Mouse (Mus musculus) brain, embryonic 18.5 days (tissue): ENCODE data around the gene Bmp7.

Experiments used
- DNase-seq: peaks from one replicate; pipeline ENCODE4 v3.0.0-alpha.2; 2012; ENCODE audit warnings: low read depth, low spot score

Gene Bmp7

GRCm38 (mm10) chr2:172940003-172940798 is at the start of gene Bmp7:
TSS of gene Bmp7 (minus strand) at chr2:172940321.
- no peak for DNase-seq

DNA sequence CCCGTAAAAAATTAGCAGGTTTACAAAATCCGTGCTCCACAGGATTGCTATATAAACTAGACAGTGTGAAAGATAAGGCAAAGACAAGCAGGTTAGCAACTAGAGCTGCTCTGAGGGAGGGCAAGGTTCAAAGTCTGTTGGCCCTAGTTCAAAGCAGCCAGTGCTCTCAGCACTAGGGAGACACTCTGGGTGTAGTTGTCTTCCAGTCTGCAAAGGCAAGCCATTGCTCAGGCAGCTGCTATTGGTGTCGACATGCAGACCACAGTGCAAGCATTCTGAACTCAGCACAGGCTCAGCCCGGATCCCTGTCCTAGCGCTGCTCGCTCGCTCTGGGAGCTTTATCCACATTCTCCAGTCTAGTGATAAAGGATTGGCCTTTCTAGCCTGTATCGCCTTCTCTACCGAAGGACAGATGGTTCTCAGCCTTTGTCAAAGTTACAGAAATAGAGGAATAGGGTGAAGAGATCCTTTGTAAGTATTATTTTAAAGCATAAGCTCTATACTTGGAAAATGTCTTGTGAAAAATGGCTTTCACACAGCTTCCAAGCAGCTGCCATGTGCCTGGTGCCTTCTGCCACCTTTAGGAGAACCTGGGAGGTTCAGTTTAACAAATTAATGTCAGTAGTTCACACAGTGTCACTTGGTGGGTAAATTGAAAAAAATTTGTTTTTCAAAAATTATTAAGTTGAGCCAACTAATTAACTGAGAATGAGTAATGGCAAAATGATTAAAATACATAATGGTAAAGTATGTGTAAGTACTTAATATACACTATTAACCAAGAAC is 42.8 kb upstream of the Bmp7 start:
- DNase-seq: no peak

DNA sequence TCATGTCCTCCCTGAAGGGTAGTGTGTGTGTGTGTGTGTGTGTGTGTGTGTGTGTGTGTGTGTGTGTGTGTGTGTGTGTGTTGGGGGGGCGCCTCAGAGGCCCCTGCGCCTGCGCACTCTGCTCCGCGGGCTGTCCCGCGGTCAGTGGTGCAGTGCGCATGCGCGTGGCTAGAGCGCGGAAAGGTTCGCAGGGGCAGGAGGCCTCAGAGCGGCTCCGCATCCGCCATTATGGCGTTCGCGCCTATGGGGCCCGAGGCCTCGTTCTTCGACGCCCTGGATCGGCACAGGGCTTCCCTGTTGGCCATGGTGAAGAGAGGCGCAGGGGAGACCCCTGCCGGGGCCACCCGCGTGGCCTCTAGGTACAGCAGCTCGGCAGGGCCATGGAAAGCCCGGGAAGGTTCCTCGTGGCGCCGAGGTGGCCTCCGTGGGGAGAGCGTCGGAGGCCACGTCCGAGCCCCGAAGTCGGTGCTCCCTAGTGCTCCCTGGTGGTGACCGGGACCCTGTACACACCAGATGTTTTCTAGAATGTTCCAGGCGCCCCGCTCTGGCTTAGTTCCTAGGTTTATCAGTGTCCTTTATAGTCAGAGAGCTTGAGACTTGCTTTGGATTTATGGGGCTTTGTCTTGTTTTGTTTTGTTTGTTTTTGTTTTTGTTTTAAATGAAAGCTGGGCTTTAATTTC is 39.7 kb upstream of the Bmp7 start:
- DNase-seq: no peak

GRCm38 (mm10) chr2:172978131-172978633 is 38.1 kb upstream of the Bmp7 start:
- no peak for DNase-seq

- DNase-seq: no peak
Measured at GRCm38 (mm10) chr2:172977409-172978130, 37.4 kb upstream of the Bmp7 start, which contains the start of gene Spo11. TSS of gene Spo11 (plus strand) at chr2:172977700.

DNA sequence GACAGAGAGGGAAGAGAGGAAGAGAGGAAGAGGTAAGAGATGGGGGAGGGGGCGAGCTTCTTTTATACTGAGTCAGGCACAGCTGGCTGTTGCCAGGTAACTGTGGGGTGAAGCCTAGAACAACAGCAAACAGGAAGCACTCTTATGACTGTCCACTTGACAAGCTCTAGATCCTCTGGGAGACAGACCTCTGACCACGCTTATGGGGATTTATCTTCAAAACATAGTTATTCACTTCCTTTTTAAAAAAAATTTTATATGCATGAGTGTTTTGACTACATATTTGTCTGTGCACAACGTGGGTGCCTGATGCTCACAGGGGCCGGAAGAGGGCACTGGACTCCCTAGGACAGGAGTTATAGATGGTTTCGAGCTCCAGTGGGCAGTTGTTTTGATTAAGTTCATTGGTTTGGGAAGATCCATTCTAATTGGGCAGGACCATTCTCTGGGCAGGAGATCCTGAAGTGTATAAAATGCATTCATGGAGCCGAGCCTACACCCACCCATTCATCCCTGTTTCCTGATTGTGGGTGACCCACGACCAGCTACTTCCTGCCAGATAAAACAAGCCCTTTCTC is 36.6 kb upstream of the Bmp7 start:
- no peak for DNase-seq

DNA sequence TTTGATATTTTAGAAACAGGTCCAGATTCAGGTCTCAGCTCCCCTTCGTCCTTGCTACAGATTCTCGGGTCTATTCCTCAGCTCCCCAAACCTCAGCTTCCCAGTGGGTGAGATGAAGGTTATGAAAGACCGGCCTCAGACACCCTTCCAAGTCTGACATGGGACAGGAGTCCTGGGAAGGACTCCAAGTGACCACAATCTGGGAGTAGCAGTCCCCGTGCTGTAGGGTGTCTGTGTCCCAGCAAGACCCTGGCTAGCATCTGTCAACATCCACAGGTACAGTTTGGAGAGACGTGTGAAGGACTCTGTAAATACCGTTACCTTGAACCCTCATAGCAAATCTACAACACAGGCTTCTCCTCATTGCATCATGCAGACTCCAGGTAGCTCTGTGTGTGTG is 35.0 kb upstream of the Bmp7 start:
- DNase-seq: no peak

- DNase-seq: no peak
Measured at GRCm38 (mm10) chr2:172974701-172975100, 34.6 kb upstream of the Bmp7 start.

- no peak for DNase-seq
Measured at GRCm38 (mm10) chr2:172973806-172974565, 33.9 kb upstream of the Bmp7 start.

GRCm38 (mm10) chr2:172971865-172972264 is 31.7 kb upstream of the Bmp7 start:
- DNase-seq: no peak

- no peak for DNase-seq
Measured at GRCm38 (mm10) chr2:172966480-172966879, 26.4 kb upstream of the Bmp7 start.

DNA sequence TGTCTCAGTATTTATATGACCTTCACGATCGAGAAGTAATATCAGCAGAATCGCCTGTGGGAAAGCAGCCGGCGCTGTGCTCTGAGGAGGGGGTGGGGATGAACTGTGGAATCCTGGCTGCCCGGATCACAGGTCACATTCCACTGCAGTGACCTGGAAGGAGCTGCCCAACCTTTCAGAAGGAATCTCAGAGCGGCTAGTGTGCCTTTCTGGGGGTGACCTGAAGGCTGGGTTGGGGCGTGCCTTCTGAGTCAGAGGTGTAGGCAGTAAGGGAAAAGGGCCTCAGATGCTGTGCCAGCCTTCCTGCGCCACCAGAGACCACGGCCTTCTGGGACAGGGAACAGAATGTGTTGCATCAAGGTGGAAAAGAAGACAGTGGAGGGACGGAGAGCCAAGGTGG is 25.1 kb upstream of the Bmp7 start:
- no peak for DNase-seq

DNA sequence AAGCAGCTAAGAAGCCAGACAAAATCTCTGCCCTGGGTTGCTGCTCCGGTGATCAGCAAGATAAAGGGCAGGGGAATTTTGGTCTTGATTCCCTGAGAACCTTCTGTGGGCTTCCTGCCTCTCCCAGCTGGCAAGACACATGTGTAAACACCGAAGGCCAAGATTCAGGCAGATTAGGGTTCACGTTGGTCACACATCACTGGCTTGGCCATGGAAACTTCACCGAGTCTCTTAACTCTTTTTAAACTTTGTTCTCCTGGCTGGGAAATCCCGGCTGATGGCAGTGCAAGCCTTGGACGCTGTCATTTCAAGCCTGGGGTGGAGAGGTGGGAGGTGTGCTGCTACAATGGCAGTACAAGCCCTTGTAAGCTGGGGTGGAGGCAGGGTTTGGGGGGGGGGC is 21.1 kb upstream of the Bmp7 start:
- DNase-seq: no peak

GRCm38 (mm10) chr2:172960350-172960749 is 20.2 kb upstream of the Bmp7 start:
- no peak for DNase-seq

- no peak for DNase-seq
Measured at GRCm38 (mm10) chr2:172959006-172959768, 19.1 kb upstream of the Bmp7 start.

- DNase-seq: no peak
Measured at GRCm38 (mm10) chr2:172958579-172958978, 18.5 kb upstream of the Bmp7 start.

DNA sequence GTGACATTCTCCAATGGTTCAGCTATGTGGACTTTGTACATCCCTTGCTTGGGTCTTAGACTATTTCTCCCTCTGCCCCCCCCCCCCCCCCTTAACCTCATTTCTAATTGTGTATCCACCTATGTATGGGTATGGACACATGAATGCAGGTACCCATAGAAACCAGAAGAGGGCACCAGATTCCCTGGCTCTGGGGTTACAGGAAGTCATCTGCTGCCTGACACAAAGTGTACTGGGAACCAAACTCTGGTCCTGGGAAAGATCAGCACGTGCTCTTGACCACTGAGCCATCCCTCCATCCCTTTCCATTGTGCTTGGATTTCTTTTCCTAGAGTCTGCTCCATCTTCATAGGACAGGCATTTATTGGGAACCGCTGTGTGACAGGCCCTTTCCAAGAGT is 11.9 kb upstream of the Bmp7 start:
- DNase-seq: no peak

DNA sequence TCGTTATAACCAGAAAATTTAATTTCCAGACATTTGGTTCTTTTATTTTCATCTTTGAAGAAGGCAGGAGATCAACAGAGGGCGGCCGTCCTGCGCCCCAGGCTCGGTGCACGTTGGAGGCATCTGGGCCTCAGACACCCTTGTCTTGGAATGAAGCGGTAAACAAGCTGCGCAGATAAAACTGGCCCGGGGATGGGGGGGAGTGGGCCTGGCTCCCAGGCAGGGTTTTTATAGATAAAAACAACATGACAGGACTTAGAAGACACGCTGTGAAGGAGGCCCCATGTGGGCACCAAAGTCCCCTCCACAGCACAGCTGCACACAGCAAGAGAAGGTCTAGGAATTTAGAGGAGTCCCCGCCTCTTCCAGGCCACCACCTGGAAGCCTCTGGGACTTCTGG is 10.6 kb upstream of the Bmp7 start:
- no peak for DNase-seq

- DNase-seq: no peak
Measured at GRCm38 (mm10) chr2:172950119-172950676, 10.1 kb upstream of the Bmp7 start.
